Mouse (Mus musculus) kidney, adult 2 months (tissue): Measurements from ENCODE around the gene Drap1. TPM values are rescaled to one million over a fixed set of nuclear protein-coding genes. Genes with fewer than 3 reads are reported as not detected.

Source experiments
- DNase-seq: peaks from one replicate; pipeline ENCODE4 v3.0.0; 2021
- H3K27ac ChIP-seq: fragments of 200-500 bp; 2 replicates; pipeline ENCODE4 v1.5.1; 2012; ENCODE audit warnings: low read depth, low read length, control low read depth, inconsistent platforms; ENCODE audit not compliant: insufficient read depth
- H3K27me3 ChIP-seq: fragments of 200-500 bp; replicated peaks from 2 replicates; pipeline ENCODE4 v1.6.1; 2012; ENCODE audit warnings: mild to moderate bottlenecking, moderate library complexity, low read length, inconsistent platforms; ENCODE audit not compliant: control insufficient read depth, insufficient read depth
- H3K36me3 ChIP-seq: fragments of 200-500 bp; 2 replicates; pipeline ENCODE4 v1.6.1; 2012; ENCODE audit warnings: mild to moderate bottlenecking, moderate library complexity, low read length, inconsistent platforms; ENCODE audit not compliant: control insufficient read depth, insufficient read depth
- H3K4me1 ChIP-seq: fragments of 200-500 bp; 2 replicates; pipeline ENCODE4 v1.6.1; 2011; ENCODE audit warnings: low read length; ENCODE audit not compliant: control insufficient read depth, insufficient read depth
- H3K4me3 ChIP-seq: fragments of 200-500 bp; 2 replicates; pipeline ENCODE4 v1.5.1; 2011; ENCODE audit warnings: mild to moderate bottlenecking, low read depth, low read length, control low read depth; ENCODE audit not compliant: insufficient read depth
- CTCF ChIP-seq: fragments of 200-500 bp; conservative IDR thresholded peaks from 2 replicates; pipeline ENCODE4 v1.5.1; 2011; ENCODE audit warnings: low read depth, mild to moderate bottlenecking, control low read depth, low read length, moderate library complexity, mixed read lengths; ENCODE audit not compliant: insufficient read depth, insufficient read length
- POLR2A ChIP-seq: fragments of 200-500 bp; IDR thresholded peaks from one replicate; pipeline ENCODE4 v1.6.1; 2011; ENCODE audit warnings: low read depth, low read length, control low read depth
- WGBS: fragments of 180-500 bp; shearing (Covaris S2); methylation state at CpG from one replicate; pipeline ENCODE4 v1.1.7; 2018; 5-methylcytosine and 5-hydroxymethylcytosine counted together
- polyA plus RNA-seq: library from polyadenylated mRNA; depleted of rRNA; stranded (reverse); fragments of >200 nt; gene quantifications from 2 replicates; pipeline ENCODE4 v1.2.3, GENCODE M21; 2012

Gene Drap1
- polyA plus RNA-seq, 1 experiment = 150 TPM

GRCm38 (mm10) chr19:5421784-5422183 lies 3.0 kb downstream of the Drap1 start:
- no peak for TF ChIP-seq CTCF
- no peak for TF ChIP-seq POLR2A
- 80% methylated on average over 5 of the region's 5 CpGs for WGBS
- Histone ChIP-seq H3K27ac (no peak overlapping the region), H3K4me1 (peaks cover 19% of the 10 kb centered on the region), H3K36me3 (no peaks in the 10 kb centered on the region), H3K4me3 (no peak overlapping the region), H3K27me3 (no peaks in the 10 kb centered on the region)
- no peak for DNase-seq

- 87% methylated on average over 6 of the region's 6 CpGs for WGBS
- Histone ChIP-seq H3K4me3 (no peak overlapping the region), H3K4me1 (peaks cover 9% of the 10 kb centered on the region; the same call in 1 of the 2 replicates), H3K27ac (no peak overlapping the region), H3K36me3 (no peaks in the 10 kb centered on the region), H3K27me3 (no peaks in the 10 kb centered on the region)
- no peak for DNase-seq
- TF ChIP-seq CTCF = no peak
- no peak for TF ChIP-seq POLR2A
Observed at GRCm38 (mm10) chr19:5420579-5420978, 4.2 kb downstream of the Drap1 start.

GRCm38 (mm10) chr19:5419630-5420029 lies 5.1 kb downstream of the Drap1 start:
- H3K4me1 ChIP-seq = peaks cover 9% of the 10 kb centered on the region; the same call in 1 of the 2 replicates
- no peak for TF ChIP-seq CTCF
- TF ChIP-seq POLR2A = no peak
- WGBS = 92% methylated on average over 9 of the region's 9 CpGs
- DNase-seq = no peak
- no peaks in the 10 kb centered on the region for H3K36me3 ChIP-seq
- no peaks in the 10 kb centered on the region for H3K27me3 ChIP-seq
- H3K4me3 ChIP-seq = no peak overlapping the region
- no peak overlapping the region for H3K27ac ChIP-seq

DNA sequence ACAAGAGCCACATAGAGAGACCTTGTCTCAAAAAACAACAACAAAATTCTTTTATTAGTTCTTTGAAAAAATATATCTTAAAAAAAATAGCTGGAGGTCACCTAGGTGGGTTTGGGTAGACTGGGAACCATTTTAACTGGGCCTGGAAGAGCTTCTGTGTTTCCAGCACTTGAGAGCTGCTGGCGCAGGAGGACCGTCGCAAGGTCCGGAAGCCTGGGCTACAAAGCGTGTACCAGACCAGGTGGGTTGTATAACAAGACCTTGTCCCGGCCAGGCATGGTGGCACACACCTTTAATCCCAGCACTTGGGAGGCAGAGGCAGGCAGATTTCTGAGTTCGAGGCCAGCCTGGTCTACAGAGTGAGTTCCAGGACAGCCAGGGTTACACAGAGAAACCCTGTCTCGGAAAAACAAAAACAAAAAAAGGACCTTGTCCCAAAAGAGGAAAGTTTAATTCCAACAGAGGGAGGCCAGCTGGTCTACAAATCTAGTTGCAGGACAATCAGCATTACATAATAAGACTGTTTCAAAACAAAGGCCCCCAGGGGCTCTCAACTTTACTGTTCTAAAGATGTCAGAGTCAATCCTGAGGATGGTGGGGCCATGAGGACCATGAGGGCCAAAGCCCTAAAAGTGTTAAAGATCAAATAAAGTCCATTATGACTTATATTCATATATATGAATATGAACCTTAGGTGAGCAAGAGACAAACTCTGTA lies 5.9 kb downstream of the Drap1 start:
- no peak for DNase-seq
- H3K36me3 ChIP-seq = no peaks in the 10 kb centered on the region
- TF ChIP-seq CTCF = no peak
- TF ChIP-seq POLR2A = no peak
- H3K27me3 ChIP-seq = no peaks in the 10 kb centered on the region
- peaks cover 9% of the 10 kb centered on the region; the same call in 1 of the 2 replicates for H3K4me1 ChIP-seq
- H3K27ac ChIP-seq = no peak overlapping the region
- WGBS = 92% methylated on average over 8 of the region's 8 CpGs
- H3K4me3 ChIP-seq = no peak overlapping the region

GRCm38 (mm10) chr19:5414534-5414957 lies 10.2 kb downstream of the Drap1 start:
- H3K27ac ChIP-seq = peak overlapping the region; percentile 15
- no peak for TF ChIP-seq CTCF
- no peak for TF ChIP-seq POLR2A
- 64% methylated on average over 2 of the region's 2 CpGs for WGBS
- H3K36me3 ChIP-seq = no peaks in the 10 kb centered on the region
- DNase-seq = peak; percentile 78
- no peaks in the 10 kb centered on the region for H3K4me1 ChIP-seq
- H3K27me3 ChIP-seq = no peaks in the 10 kb centered on the region
- H3K4me3 ChIP-seq = no peak overlapping the region

DNA sequence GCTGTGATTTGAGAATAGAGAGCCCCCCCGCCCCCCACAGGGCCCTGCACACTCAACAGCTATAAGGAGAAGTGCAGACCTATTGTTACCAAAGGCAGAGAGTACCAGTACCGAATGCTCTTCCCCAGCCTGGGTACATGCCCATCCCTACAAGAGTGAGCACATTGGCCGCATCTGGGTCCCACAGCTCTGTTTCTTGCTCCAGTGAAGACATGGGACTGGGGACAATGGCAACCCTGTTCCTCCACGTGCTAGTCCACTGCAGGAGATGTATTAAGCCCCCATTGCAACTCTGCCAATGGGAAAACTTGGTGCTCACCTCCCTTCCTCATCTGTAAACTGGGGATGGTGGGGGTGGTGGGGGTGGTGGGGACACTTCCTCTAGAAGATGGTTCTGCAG lies 10.9 kb downstream of the Drap1 start:
- Histone ChIP-seq H3K27ac (no peak overlapping the region), H3K4me1 (peaks cover 1% of the 10 kb centered on the region; the same call in 1 of the 2 replicates), H3K4me3 (no peak overlapping the region), H3K36me3 (no peaks in the 10 kb centered on the region), H3K27me3 (no peaks in the 10 kb centered on the region)
- no peak for TF ChIP-seq POLR2A
- no peak for TF ChIP-seq CTCF
- no peak for DNase-seq
- WGBS = 85% methylated on average over 4 of the region's 4 CpGs

DNA sequence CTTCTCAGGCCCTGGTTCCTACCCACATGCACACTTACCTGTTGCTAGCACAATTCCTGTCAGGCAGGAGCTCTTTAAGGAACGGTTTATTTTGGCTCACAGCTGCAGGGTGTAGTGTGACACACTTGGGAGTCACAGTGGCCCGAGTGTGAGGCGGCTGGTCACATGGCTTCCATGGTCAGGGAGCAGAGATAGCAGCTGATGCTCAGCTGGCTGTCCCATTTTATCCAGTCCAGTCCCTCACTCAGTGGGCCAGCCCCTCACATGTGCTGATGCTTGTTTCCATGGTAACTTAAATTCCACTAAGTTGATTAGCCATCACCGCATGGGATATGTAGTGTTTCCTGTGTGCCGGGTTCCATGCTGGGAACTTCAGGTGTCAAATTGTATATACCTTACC lies 12.8 kb downstream of the Drap1 start:
- H3K4me1 ChIP-seq = peaks cover 12% of the 10 kb centered on the region
- WGBS = 39% methylated on average over 5 of the region's 5 CpGs
- H3K4me3 ChIP-seq = no peak overlapping the region
- no peaks in the 10 kb centered on the region for H3K27me3 ChIP-seq
- H3K27ac ChIP-seq = no peak overlapping the region
- DNase-seq = no peak
- H3K36me3 ChIP-seq = no peaks in the 10 kb centered on the region
- TF ChIP-seq CTCF (no peak), POLR2A (no peak)

DNA sequence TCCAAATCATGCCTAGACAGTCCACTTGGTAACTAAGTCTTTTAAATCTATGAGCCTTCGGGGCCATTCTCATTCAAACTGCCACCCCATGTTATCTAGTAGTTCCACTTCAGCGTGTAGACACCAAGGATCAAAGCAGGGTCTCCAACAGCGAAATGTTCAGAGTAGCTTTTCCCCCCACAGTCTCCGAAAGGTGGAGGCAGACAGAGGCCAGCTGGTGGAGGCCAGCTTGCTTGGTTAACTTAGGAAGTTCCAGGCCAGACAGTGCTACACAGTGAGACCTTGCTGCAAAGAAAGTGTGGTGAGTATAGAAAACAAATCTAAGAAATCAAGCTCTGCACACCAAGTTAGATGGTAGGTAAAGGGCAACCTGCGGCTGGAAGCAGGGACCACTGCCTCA lies 14.1 kb downstream of the Drap1 start:
- Histone ChIP-seq H3K27me3 (no peaks in the 10 kb centered on the region), H3K4me1 (peaks cover 15% of the 10 kb centered on the region), H3K4me3 (no peak overlapping the region), H3K36me3 (no peaks in the 10 kb centered on the region), H3K27ac (no peak overlapping the region)
- DNase-seq = no peak
- no peak for TF ChIP-seq CTCF
- TF ChIP-seq POLR2A = no peak
- 84% methylated on average over 5 of the region's 5 CpGs for WGBS
